Mouse (Mus musculus) CH12.LX (cell line): ENCODE measurements at regions not wholly inside any gene's neighbourhood (a gene's known extent, or its start where the extent isn't known, plus 50 kb on each side); places are given as distances from the start of the nearest gene placed in this dataset.

Source experiments
- DNase-seq: peaks from one replicate; pipeline ENCODE4 v3.0.0-alpha.2; 2013; ENCODE audit errors: extremely low read depth
- H3K27ac ChIP-seq: 2 replicates; pipeline ENCODE4 v1.5.1; 2012; ENCODE audit warnings: low read depth, mild to moderate bottlenecking, control low read depth, moderate library complexity; ENCODE audit not compliant: insufficient read depth
- H3K27me3 ChIP-seq: replicated peaks from 2 replicates; pipeline ENCODE3; 2012; ENCODE audit warnings: inconsistent platforms
- H3K36me3 ChIP-seq, 2 experiments: replicated peaks in 1 of 2; 2 replicates each; pipeline versions ENCODE3 to v1.6.1; 2012; ENCODE audit warnings: inconsistent platforms in 1 of 2, low read length in 1 of 2, mild to moderate bottlenecking in 1 of 2, mixed read lengths in 1 of 2, moderate library complexity in 1 of 2; ENCODE audit not compliant: control insufficient read depth in 1 of 2, insufficient read depth in 1 of 2
- H3K4me1 ChIP-seq, 2 experiments: 2 replicates each; pipeline ENCODE4 v1.6.1; 2012; ENCODE audit warnings: inconsistent platforms in 1 of 2, moderate library complexity in 1 of 2; ENCODE audit not compliant: insufficient read depth in 2 of 2, control insufficient read depth in 1 of 2
- H3K4me2 ChIP-seq: 2 replicates; pipeline ENCODE4 v1.6.1; 2012; ENCODE audit warnings: low read depth, mild to moderate bottlenecking, control low read depth; ENCODE audit not compliant: poor library complexity, insufficient read depth, severe bottlenecking
- H3K4me3 ChIP-seq, 3 experiments: fragments of 150-350 bp in 1 of 3; sonication (generic) in 1 of 3; replicated peaks in 1 of 3; 2 replicates each; pipeline versions ENCODE3 to v1.5.1; 2011 to 2012; ENCODE audit warnings: low read depth in 2 of 3, low read length in 2 of 3, mild to moderate bottlenecking in 2 of 3, moderate library complexity in 2 of 3, control low read depth in 1 of 3, improper control_type of control experiment in 1 of 3, inconsistent platforms in 1 of 3, mixed read lengths in 1 of 3; ENCODE audit not compliant: poor library complexity in 1 of 3
- H3K79me2 ChIP-seq: replicated peaks from 2 replicates; pipeline ENCODE4 v1.6.1; 2012; ENCODE audit warnings: mild to moderate bottlenecking, moderate library complexity; ENCODE audit not compliant: control insufficient read depth, poor library complexity, insufficient read depth, severe bottlenecking; ENCODE audit errors: extremely low read depth
- H3K9ac ChIP-seq: 2 replicates; pipeline ENCODE4 v1.6.1; 2012; ENCODE audit warnings: low read depth, mild to moderate bottlenecking, control low read depth, moderate library complexity; ENCODE audit not compliant: insufficient read depth
- H3K9me3 ChIP-seq: replicated peaks from 2 replicates; pipeline ENCODE3; 2012; ENCODE audit warnings: low read length, inconsistent platforms, mixed read lengths
- BHLHE40 ChIP-seq: IDR thresholded peaks from 2 replicates; pipeline ENCODE4 v1.6.1; 2011; ENCODE audit warnings: mild to moderate bottlenecking, low read depth, low read length, improper control_type of control experiment
- ETS1 ChIP-seq: conservative IDR thresholded peaks from 2 replicates; pipeline ENCODE4 v1.6.1; 2012; ENCODE audit warnings: low read depth, mild to moderate bottlenecking, inconsistent platforms, low read length, improper control_type of control experiment, moderate library complexity
- IRF4 ChIP-seq: IDR thresholded peaks from 2 replicates; pipeline ENCODE4 v1.6.1; 2014; ENCODE audit warnings: low read depth, mild to moderate bottlenecking, inconsistent platforms, low read length, improper control_type of control experiment
- JUND ChIP-seq: conservative IDR thresholded peaks from 2 replicates; pipeline ENCODE4 v1.6.1; 2011; ENCODE audit warnings: low read depth, low read length, improper control_type of control experiment
- KAT2A ChIP-seq: IDR thresholded peaks from 2 replicates; pipeline ENCODE4 v1.6.1; 2012; ENCODE audit warnings: low read length, improper control_type of control experiment, inconsistent platforms; ENCODE audit not compliant: insufficient replicate concordance
- MAFK ChIP-seq: IDR thresholded peaks from 2 replicates; pipeline ENCODE4 v1.6.1; 2011; ENCODE audit warnings: low read length, improper control_type of control experiment; ENCODE audit not compliant: insufficient replicate concordance
- MAX ChIP-seq: IDR thresholded peaks from 2 replicates; pipeline ENCODE4 v1.6.1; 2011; ENCODE audit warnings: low read length, improper control_type of control experiment
- MAZ ChIP-seq: IDR thresholded peaks from 2 replicates; pipeline ENCODE4 v1.6.1; 2012; ENCODE audit warnings: low read depth, mild to moderate bottlenecking, inconsistent platforms, low read length, improper control_type of control experiment, moderate library complexity
- MYC ChIP-seq: IDR thresholded peaks from 2 replicates; pipeline ENCODE4 v1.6.1; 2011; ENCODE audit warnings: low read depth, mild to moderate bottlenecking, improper control_type of control experiment, low read length
- NRF1 ChIP-seq: IDR thresholded peaks from 2 replicates; pipeline ENCODE4 v1.6.1; 2014; ENCODE audit warnings: low read depth, mild to moderate bottlenecking, inconsistent platforms, low read length, improper control_type of control experiment, moderate library complexity
- POLR2AphosphoS2 ChIP-seq: IDR thresholded peaks from 2 replicates; pipeline ENCODE4 v1.6.1; 2011; ENCODE audit warnings: low read depth, low read length, improper control_type of control experiment
- RAD21 ChIP-seq: IDR thresholded peaks from 2 replicates; pipeline ENCODE4 v1.6.1; 2011; ENCODE audit warnings: low read depth, mild to moderate bottlenecking, low read length, improper control_type of control experiment, moderate library complexity
- RCOR1 ChIP-seq: conservative IDR thresholded peaks from 2 replicates; pipeline ENCODE4 v1.6.1; 2012; ENCODE audit warnings: low read depth, mild to moderate bottlenecking, inconsistent platforms, low read length, improper control_type of control experiment
- SIN3A ChIP-seq: IDR thresholded peaks from 2 replicates; pipeline ENCODE4 v1.6.1; 2012; ENCODE audit warnings: low read length, improper control_type of control experiment, inconsistent platforms
- SMC3 ChIP-seq: IDR thresholded peaks from 2 replicates; pipeline ENCODE4 v1.6.1; 2011; ENCODE audit warnings: low read depth, low read length, improper control_type of control experiment
- TBP ChIP-seq: conservative IDR thresholded peaks from 2 replicates; pipeline ENCODE4 v1.6.1; 2011; ENCODE audit warnings: low read depth, low read length, improper control_type of control experiment
- TCF12 ChIP-seq: IDR thresholded peaks from 2 replicates; pipeline ENCODE4 v1.6.1; 2014; ENCODE audit warnings: low read depth, mild to moderate bottlenecking, inconsistent platforms, low read length, improper control_type of control experiment
- UBTF ChIP-seq: IDR thresholded peaks from 2 replicates; pipeline ENCODE4 v1.6.1; 2012; ENCODE audit warnings: low read depth, mild to moderate bottlenecking, inconsistent platforms, low read length, improper control_type of control experiment, moderate library complexity
- USF1 ChIP-seq: IDR thresholded peaks from 2 replicates; pipeline ENCODE4 v1.6.1; 2014; ENCODE audit warnings: low read depth, mild to moderate bottlenecking, inconsistent platforms, low read length, improper control_type of control experiment
- USF2 ChIP-seq: conservative IDR thresholded peaks from 2 replicates; pipeline ENCODE4 v1.6.1; 2011; ENCODE audit warnings: low read depth, low read length, improper control_type of control experiment
- ZC3H11A ChIP-seq: IDR thresholded peaks from 2 replicates; pipeline ENCODE4 v1.6.1; 2012; ENCODE audit warnings: low read depth, mild to moderate bottlenecking, inconsistent platforms, low read length, improper control_type of control experiment
- ZKSCAN1 ChIP-seq: IDR thresholded peaks from 2 replicates; pipeline ENCODE4 v1.6.1; 2012; ENCODE audit warnings: low read depth, inconsistent platforms, low read length, improper control_type of control experiment, borderline replicate concordance
- dilution Hi-C: fragments of 300-500 bp; cut with MboI; formaldehyde crosslinking; loops from 2 replicates; pipeline ENCODE4 v1.14.3; 2020; ENCODE audit warnings: low sequenced_read_pairs; ENCODE audit not compliant: extremely low pct_unique_long_range_greater_than_20kb, extremely low pct_ligation_motif_present
- in situ Hi-C: fragments of 300-500 bp; cut with MboI; formaldehyde crosslinking; loops from 3 replicates; pipeline ENCODE4 v1.14.3; 2019; ENCODE audit warnings: low sequenced_read_pairs, low pct_ligation_motif_present, low pct_unique_long_range_greater_than_20kb, mixed read lengths

DNA sequence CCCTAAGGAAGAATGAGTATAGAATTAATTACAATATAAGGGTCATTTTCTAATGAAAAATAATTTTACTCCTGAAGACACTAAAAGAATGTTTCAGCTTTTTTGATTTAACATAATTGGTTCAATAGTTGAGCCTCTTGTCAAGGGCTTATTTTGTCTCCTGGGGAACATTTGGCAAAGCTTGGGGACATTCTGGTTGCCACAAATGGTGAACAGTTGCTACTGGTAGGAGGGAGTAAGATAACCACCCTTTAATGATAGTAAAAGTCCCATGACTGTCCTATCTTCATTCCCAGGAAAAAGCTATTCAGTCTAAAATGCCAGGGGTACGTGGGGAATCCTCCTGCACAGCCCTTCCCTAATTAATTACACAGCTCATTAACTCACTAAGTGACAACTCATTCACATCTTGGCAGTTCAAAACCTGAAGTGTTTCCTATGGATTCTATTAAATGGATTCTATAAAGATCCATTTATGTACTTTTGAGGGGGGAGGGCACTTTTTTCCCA, 217.3 kb upstream of the Sox9 start:
- Histone ChIP-seq H3K79me2 (no peaks in the 10 kb centered on the region), H3K27ac (no peak overlapping the region), H3K27me3 (no peaks in the 10 kb centered on the region), H3K4me2 (no peak overlapping the region), H3K9ac (no peak overlapping the region), H3K36me3 (no peaks in the 10 kb centered on the region), H3K4me1 (no peaks in the 10 kb centered on the region), H3K4me3 (no peak overlapping the region), H3K9me3 (peaks cover 70% of the 10 kb centered on the region)
- TF ChIP-seq MAFK (no peak), POLR2AphosphoS2 (no peak), SIN3A (no peak), IRF4 (no peak), SMC3 (no peak), ETS1 (no peak)
- in situ Hi-C loops (no loop called here), dilution Hi-C loops (no loop called here)
- no peak for DNase-seq

- H3K27ac ChIP-seq: no peak overlapping the region
- no peaks in the 10 kb centered on the region for H3K79me2 ChIP-seq
- dilution Hi-C loops (no loop called here), in situ Hi-C loops (no loop called here)
- H3K9me3 ChIP-seq: peaks cover 66% of the 10 kb centered on the region
- DNase-seq: no peak
- H3K9ac ChIP-seq: no peak overlapping the region
- no peaks in the 10 kb centered on the region for H3K4me1 ChIP-seq
- no peak overlapping the region for H3K4me3 ChIP-seq
- no peaks in the 10 kb centered on the region for H3K27me3 ChIP-seq
- TF ChIP-seq NRF1 (no peak), RCOR1 (no peak), JUND (no peak), UBTF (no peak), MAZ (no peak), USF1 (no peak), MAX (no peak), USF2 (no peak), BHLHE40 (no peak), TCF12 (no peak), TBP (no peak), ZKSCAN1 (no peak), MAFK (no peak), MYC (no peak), SIN3A (no peak), SMC3 (no peak), KAT2A (no peak), ZC3H11A (no peak), IRF4 (no peak), RAD21 (no peak)
- no peaks in the 10 kb centered on the region for H3K36me3 ChIP-seq
- H3K4me2 ChIP-seq: no peak overlapping the region
Measured at GRCm38 (mm10) chr11:112566071-112566470, 216.0 kb upstream of the Sox9 start.
